Mouse (Mus musculus) heart, adult 2 months (tissue): ENCODE data around the gene Csrp2. TPM values are rescaled to one million over a fixed set of nuclear protein-coding genes. Genes with fewer than 3 reads are reported as not detected.
A peak's percentile ranks its signal among the peaks of the same experiment; 100 is the strongest.

Experiments used
- DNase-seq, 2 experiments: peaks; one replicate each; pipeline ENCODE4 v3.0.0; 2021
- H3K27ac ChIP-seq: fragments of 200-600 bp; 2 replicates; pipeline ENCODE4 v1.8.1; 2022
- H3K27me3 ChIP-seq: fragments of 200-500 bp; 2 replicates; pipeline ENCODE4 v1.6.1; 2012; ENCODE audit warnings: mild to moderate bottlenecking, low read length, inconsistent platforms, mixed read lengths; ENCODE audit not compliant: control insufficient read depth, insufficient read depth
- H3K36me3 ChIP-seq: fragments of 200-500 bp; 2 replicates; pipeline ENCODE4 v1.6.1; 2012; ENCODE audit warnings: low read length, inconsistent platforms; ENCODE audit not compliant: control insufficient read depth, insufficient read depth
- H3K4me1 ChIP-seq: fragments of 200-500 bp; 2 replicates; pipeline ENCODE4 v1.6.1; 2011; ENCODE audit warnings: low read length; ENCODE audit not compliant: control insufficient read depth, insufficient read depth
- H3K4me3 ChIP-seq: fragments of 200-600 bp; 2 replicates; pipeline ENCODE4 v1.8.1; 2022
- H3K79me2 ChIP-seq: fragments of 200-500 bp; replicated peaks from 2 replicates; pipeline ENCODE4 v1.6.1; 2012; ENCODE audit warnings: mild to moderate bottlenecking, inconsistent platforms, low read length, moderate library complexity, mixed read lengths; ENCODE audit not compliant: control insufficient read depth, insufficient read depth
- H3K9ac ChIP-seq: fragments of 200-500 bp; 2 replicates; pipeline ENCODE4 v1.6.1; 2012; ENCODE audit warnings: low read depth, mild to moderate bottlenecking, control low read depth, inconsistent platforms, low read length, mixed read lengths
- CTCF ChIP-seq: fragments of 200-600 bp; IDR thresholded peaks from 2 replicates; pipeline ENCODE4 v1.8.1; 2022; ENCODE audit warnings: antibody characterized with exemption, mild to moderate bottlenecking, moderate library complexity
- EP300 ChIP-seq: fragments of 200-500 bp; IDR thresholded peaks from 2 replicates; pipeline ENCODE4 v1.6.1; 2011; ENCODE audit warnings: low read depth, low read length, control low read depth; ENCODE audit not compliant: insufficient read depth
- POLR2A ChIP-seq: fragments of 200-500 bp; IDR thresholded peaks from 2 replicates; pipeline ENCODE4 v1.6.1; 2011; ENCODE audit warnings: mild to moderate bottlenecking, low read depth, low read length, control low read depth; ENCODE audit not compliant: insufficient read depth
- WGBS: fragments of 180-500 bp; shearing (Covaris S2); methylation state at CpG from one replicate; pipeline ENCODE4 v1.1.7; 2018; 5-methylcytosine and 5-hydroxymethylcytosine counted together
- intact Hi-C: fragments of 180-260 bp; cut with DNase I; formaldehyde crosslinking; loops from one replicate; pipeline ENCODE4 v1.15.1; 2025
- polyA plus RNA-seq: library from polyadenylated mRNA; depleted of rRNA; stranded (reverse); fragments of >200 nt; gene quantifications from 2 replicates; pipeline ENCODE4 v1.2.3, GENCODE M21; 2012
- total RNA-seq, 2 experiments: library from RNA; stranded (reverse); gene quantifications; 2 replicates each; pipeline ENCODE4 v1.2.3; 2021

Gene Csrp2
- total and polyA plus RNA-seq, 3 experiments: 37.0 to 41.6 (median 39.5) TPM

- H3K27ac ChIP-seq: no peak overlapping the region
- no peaks in the 10 kb centered on the region for H3K79me2 ChIP-seq
- H3K36me3 ChIP-seq: peaks cover 18% of the 10 kb centered on the region
- peaks cover 12% of the 10 kb centered on the region for H3K4me1 ChIP-seq
- no peak overlapping the region for H3K9ac ChIP-seq
- intact Hi-C loops: no loop called here
- no peak for TF ChIP-seq POLR2A
- no peak for TF ChIP-seq CTCF
- no peak for TF ChIP-seq EP300
- DNase-seq: no peak
- 77% methylated on average over 1 of the region's 1 CpGs for WGBS
- no peaks in the 10 kb centered on the region for H3K27me3 ChIP-seq
- H3K4me3 ChIP-seq: no peak overlapping the region
Observed at GRCm38 (mm10) chr10:110951112-110951511, 31.5 kb downstream of the Csrp2 start.

GRCm38 (mm10) chr10:110951748-110952147 is 32.2 kb downstream of the Csrp2 start:
- peaks cover 12% of the 10 kb centered on the region for H3K4me1 ChIP-seq
- intact Hi-C loops: no loop called here
- no peak overlapping the region for H3K27ac ChIP-seq
- H3K79me2 ChIP-seq: no peaks in the 10 kb centered on the region
- H3K27me3 ChIP-seq: no peaks in the 10 kb centered on the region
- H3K36me3 ChIP-seq: peaks cover 14% of the 10 kb centered on the region
- H3K4me3 ChIP-seq: no peak overlapping the region
- no peak overlapping the region for H3K9ac ChIP-seq
- TF ChIP-seq CTCF (no peak), EP300 (no peak), POLR2A (no peak)
- 55% methylated on average over 4 of the region's 4 CpGs for WGBS
- DNase-seq: no peak

DNA sequence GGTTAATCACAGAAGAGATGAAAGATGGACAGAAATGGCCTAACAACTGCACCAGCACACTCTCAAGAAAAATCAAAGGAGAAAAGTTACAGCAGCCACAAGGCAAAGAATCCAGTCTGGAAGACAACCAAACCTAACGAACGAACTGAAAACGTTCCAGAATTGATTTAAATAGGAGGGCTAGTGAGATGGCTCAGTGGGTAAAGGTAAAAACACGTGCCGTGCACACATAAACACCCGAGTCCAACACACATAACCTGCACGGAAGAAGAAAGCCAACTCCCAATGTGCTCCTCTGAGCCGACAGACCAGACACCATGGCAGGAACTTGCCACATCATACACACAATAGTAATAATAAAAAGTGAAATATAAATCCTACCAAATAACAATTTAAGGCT is 32.7 kb downstream of the Csrp2 start:
- Histone ChIP-seq H3K79me2 (no peaks in the 10 kb centered on the region), H3K27me3 (no peaks in the 10 kb centered on the region), H3K27ac (peak overlapping the region; percentile 81), H3K4me3 (no peak overlapping the region), H3K4me1 (peaks cover 12% of the 10 kb centered on the region), H3K36me3 (peaks cover 12% of the 10 kb centered on the region), H3K9ac (no peak overlapping the region)
- TF ChIP-seq CTCF (no peak), EP300 (no peak)
- WGBS: 64% methylated on average over 8 of the region's 8 CpGs
- intact Hi-C loops: no loop called here
- no peak for DNase-seq

GRCm38 (mm10) chr10:110952937-110953451 is 33.4 kb downstream of the Csrp2 start:
- 0 out of 2 replicates have a peak, but pooled peaks have one; percentile 51 for TF ChIP-seq EP300
- no peak for TF ChIP-seq CTCF
- H3K27ac ChIP-seq: peak overlapping the region; percentile 81
- intact Hi-C loops: no loop called here
- 21% methylated on average over 9 of the region's 9 CpGs for WGBS
- H3K79me2 ChIP-seq: no peaks in the 10 kb centered on the region
- H3K4me3 ChIP-seq: no peak overlapping the region
- DNase-seq: peak; percentile 73 to 87
- H3K27me3 ChIP-seq: no peaks in the 10 kb centered on the region
- H3K9ac ChIP-seq: no peak overlapping the region
- H3K4me1 ChIP-seq: peaks cover 12% of the 10 kb centered on the region
- peaks cover 12% of the 10 kb centered on the region for H3K36me3 ChIP-seq

DNA sequence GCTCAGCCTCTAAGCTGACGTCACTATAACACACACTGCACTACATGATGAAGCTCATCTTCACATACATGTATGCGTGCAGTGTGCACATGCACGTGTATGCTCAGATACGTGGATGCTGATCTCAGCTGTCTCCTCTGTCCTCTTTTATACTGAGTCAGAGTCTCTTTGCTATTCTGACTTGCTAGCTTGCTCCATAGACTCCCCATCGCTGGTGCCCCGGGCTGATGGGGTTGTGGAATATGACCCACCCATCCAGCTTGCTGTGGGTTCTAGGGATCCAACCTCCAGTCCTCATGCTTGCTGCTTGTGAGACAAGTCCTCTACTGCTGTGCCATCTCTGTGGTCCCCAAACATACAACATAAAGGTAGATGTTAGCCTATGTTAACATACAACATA is 39.3 kb downstream of the Csrp2 start:
- WGBS: 93% methylated on average over 6 of the region's 6 CpGs
- Histone ChIP-seq H3K4me3 (no peak overlapping the region), H3K9ac (no peak overlapping the region), H3K36me3 (no peaks in the 10 kb centered on the region; the same call in 1 of the 2 replicates), H3K4me1 (no peaks in the 10 kb centered on the region), H3K79me2 (no peaks in the 10 kb centered on the region), H3K27me3 (no peaks in the 10 kb centered on the region), H3K27ac (no peak overlapping the region)
- intact Hi-C loops: no loop called here
- no peak for DNase-seq
- TF ChIP-seq POLR2A: no peak
- TF ChIP-seq CTCF: no peak

- 91% methylated on average over 8 of the region's 8 CpGs for WGBS
- no peak overlapping the region for H3K27ac ChIP-seq
- H3K36me3 ChIP-seq: no peaks in the 10 kb centered on the region
- intact Hi-C loops: no loop called here
- no peaks in the 10 kb centered on the region for H3K27me3 ChIP-seq
- H3K4me3 ChIP-seq: no peak overlapping the region
- DNase-seq: no peak
- TF ChIP-seq POLR2A: no peak
- no peak for TF ChIP-seq EP300
- TF ChIP-seq CTCF: no peak
- H3K4me1 ChIP-seq: no peaks in the 10 kb centered on the region
- no peak overlapping the region for H3K9ac ChIP-seq
- no peaks in the 10 kb centered on the region for H3K79me2 ChIP-seq
Observed at GRCm38 (mm10) chr10:110959781-110960180, 40.2 kb downstream of the Csrp2 start.
